Mouse (Mus musculus): ENCODE data around the gene Zbtb42. TPM values are rescaled to one million over a fixed set of nuclear protein-coding genes. Genes with fewer than 3 reads are reported as not detected.

Zbtb42 gene
- polyA plus RNA-seq, 1 experiment: 27.7 TPM

GRCm38 (mm10) chr12:112633686-112634085 lies 44.9 kb upstream of the Zbtb42 start:
- H3K36me3 ChIP-seq (ENCODE audit: control insufficient read depth, insufficient read depth, low read length): no peaks in the 10 kb centered on the region
- 51% methylated on average over 9 of the region's 9 CpGs for WGBS
- TF ChIP-seq CTCF (IDR thresholded peaks at IDR 0.05; ENCODE audit: extremely low read depth, insufficient read length, insufficient replicate concordance, low read depth, low read length): no peak
- TF ChIP-seq POLR2A (IDR thresholded peaks at IDR 0.05; ENCODE audit: low read depth, low read length): no peak

GRCm38 (mm10) chr12:112639526-112639925 lies 39.1 kb upstream of the Zbtb42 start:
- 88% methylated on average over 10 of the region's 10 CpGs for WGBS
- no peak for TF ChIP-seq CTCF (IDR thresholded peaks at IDR 0.05; ENCODE audit: extremely low read depth, insufficient read length, insufficient replicate concordance, low read depth, low read length)
- TF ChIP-seq POLR2A (IDR thresholded peaks at IDR 0.05; ENCODE audit: low read depth, low read length): no peak
- no peaks in the 10 kb centered on the region for H3K4me1 ChIP-seq (ENCODE audit: control insufficient read depth, insufficient read depth, insufficient read length, low read length)
- no peaks in the 10 kb centered on the region for H3K27me3 ChIP-seq (ENCODE audit: control insufficient read depth, insufficient read depth, low read length)
- no peaks in the 10 kb centered on the region for H3K36me3 ChIP-seq (ENCODE audit: control insufficient read depth, insufficient read depth, low read length)
- H3K4me3 ChIP-seq (ENCODE audit: low read depth, low read length): no peak overlapping the region
- no peak overlapping the region for H3K27ac ChIP-seq (ENCODE audit: insufficient read depth, low read depth, low read length)

More at GRCm38 (mm10) chr12:112633686-112634085, 44.9 kb upstream of the Zbtb42 start:
- Histone ChIP-seq H3K4me3 (ENCODE audit: low read depth, low read length) (no peak overlapping the region), H3K27me3 (ENCODE audit: control insufficient read depth, insufficient read depth, low read length) (no peaks in the 10 kb centered on the region), H3K27ac (ENCODE audit: insufficient read depth, low read depth, low read length) (no peak overlapping the region), H3K4me1 (ENCODE audit: control insufficient read depth, insufficient read depth, insufficient read length, low read length) (peaks cover 6% of the 10 kb centered on the region)

GRCm38 (mm10) chr12:112643126-112643525 lies 35.5 kb upstream of the Zbtb42 start:
- Histone ChIP-seq H3K4me3 (ENCODE audit: low read depth, low read length) (no peak overlapping the region), H3K27ac (ENCODE audit: insufficient read depth, low read depth, low read length) (no peak overlapping the region), H3K36me3 (ENCODE audit: control insufficient read depth, insufficient read depth, low read length) (no peaks in the 10 kb centered on the region), H3K4me1 (ENCODE audit: control insufficient read depth, insufficient read depth, insufficient read length, low read length) (peaks cover 7% of the 10 kb centered on the region; the same call in 1 of the 2 replicates), H3K27me3 (ENCODE audit: control insufficient read depth, insufficient read depth, low read length) (no peaks in the 10 kb centered on the region)
- WGBS: 77% methylated on average over 6 of the region's 6 CpGs
- no peak for TF ChIP-seq POLR2A (IDR thresholded peaks at IDR 0.05; ENCODE audit: low read depth, low read length)
- no peak for TF ChIP-seq CTCF (IDR thresholded peaks at IDR 0.05; ENCODE audit: extremely low read depth, insufficient read length, insufficient replicate concordance, low read depth, low read length)

- under 1% methylated on average over 46 of the region's 46 CpGs for WGBS
- H3K27ac ChIP-seq (ENCODE audit: insufficient read depth, low read depth, low read length): peak within 1 kb of the TSS; percentile 55; the same call in 1 of the 2 replicates
- no peaks in the 10 kb centered on the region for H3K36me3 ChIP-seq (ENCODE audit: control insufficient read depth, insufficient read depth, low read length)
- peak within 1 kb of the TSS; percentile 80 for H3K4me3 ChIP-seq (ENCODE audit: low read depth, low read length)
- no peak for TF ChIP-seq POLR2A (IDR thresholded peaks at IDR 0.05; ENCODE audit: low read depth, low read length)
- peak; percentile 28; the same call in 1 of the 2 replicates for TF ChIP-seq CTCF (IDR thresholded peaks at IDR 0.05; ENCODE audit: extremely low read depth, insufficient read length, insufficient replicate concordance, low read depth, low read length)
- peaks cover 7% of the 10 kb centered on the region; the same call in 1 of the 2 replicates for H3K4me1 ChIP-seq (ENCODE audit: control insufficient read depth, insufficient read depth, insufficient read length, low read length)
- no peaks in the 10 kb centered on the region for H3K27me3 ChIP-seq (ENCODE audit: control insufficient read depth, insufficient read depth, low read length)
Measured at GRCm38 (mm10) chr12:112644180-112644854, 34.3 kb upstream of the Zbtb42 start, which contains the start of gene Siva1. Siva1 (plus strand) TSS chr12:112644679.

- TF ChIP-seq CTCF (IDR thresholded peaks at IDR 0.05; ENCODE audit: extremely low read depth, insufficient read length, insufficient replicate concordance, low read depth, low read length) (no peak), POLR2A (IDR thresholded peaks at IDR 0.05; ENCODE audit: low read depth, low read length) (peak; percentile 36; the same call in 1 of the 2 replicates)
- Histone ChIP-seq H3K27ac (ENCODE audit: insufficient read depth, low read depth, low read length) (peak overlapping the region; percentile 55; the same call in 1 of the 2 replicates), H3K4me1 (ENCODE audit: control insufficient read depth, insufficient read depth, insufficient read length, low read length) (peaks cover 7% of the 10 kb centered on the region; the same call in 1 of the 2 replicates), H3K27me3 (ENCODE audit: control insufficient read depth, insufficient read depth, low read length) (no peaks in the 10 kb centered on the region), H3K4me3 (ENCODE audit: low read depth, low read length) (peak overlapping the region; percentile 80), H3K36me3 (ENCODE audit: control insufficient read depth, insufficient read depth, low read length) (no peaks in the 10 kb centered on the region)
- WGBS: under 1% methylated on average over 75 of the region's 75 CpGs
Measured at GRCm38 (mm10) chr12:112644855-112645506, 33.6 kb upstream of the Zbtb42 start.

- peaks cover 7% of the 10 kb centered on the region; the same call in 1 of the 2 replicates for H3K4me1 ChIP-seq (ENCODE audit: control insufficient read depth, insufficient read depth, insufficient read length, low read length)
- WGBS: 66% methylated on average over 6 of the region's 6 CpGs
- H3K36me3 ChIP-seq (ENCODE audit: control insufficient read depth, insufficient read depth, low read length): no peaks in the 10 kb centered on the region
- H3K4me3 ChIP-seq (ENCODE audit: low read depth, low read length): no peak overlapping the region
- H3K27ac ChIP-seq (ENCODE audit: insufficient read depth, low read depth, low read length): no peak overlapping the region
- TF ChIP-seq POLR2A (IDR thresholded peaks at IDR 0.05; ENCODE audit: low read depth, low read length): no peak
- TF ChIP-seq CTCF (IDR thresholded peaks at IDR 0.05; ENCODE audit: extremely low read depth, insufficient read length, insufficient replicate concordance, low read depth, low read length): no peak
- H3K27me3 ChIP-seq (ENCODE audit: control insufficient read depth, insufficient read depth, low read length): no peaks in the 10 kb centered on the region
Measured at GRCm38 (mm10) chr12:112646139-112646538, 32.5 kb upstream of the Zbtb42 start.

- Histone ChIP-seq H3K4me3 (ENCODE audit: low read depth, low read length) (no peak overlapping the region), H3K36me3 (ENCODE audit: control insufficient read depth, insufficient read depth, low read length) (no peaks in the 10 kb centered on the region), H3K4me1 (ENCODE audit: control insufficient read depth, insufficient read depth, insufficient read length, low read length) (peaks cover 7% of the 10 kb centered on the region; the same call in 1 of the 2 replicates), H3K27ac (ENCODE audit: insufficient read depth, low read depth, low read length) (no peak overlapping the region), H3K27me3 (ENCODE audit: control insufficient read depth, insufficient read depth, low read length) (no peaks in the 10 kb centered on the region)
- TF ChIP-seq POLR2A (IDR thresholded peaks at IDR 0.05; ENCODE audit: low read depth, low read length): no peak
- no peak for TF ChIP-seq CTCF (IDR thresholded peaks at IDR 0.05; ENCODE audit: extremely low read depth, insufficient read length, insufficient replicate concordance, low read depth, low read length)
- 78% methylated on average over 5 of the region's 5 CpGs for WGBS
Measured at GRCm38 (mm10) chr12:112648081-112648480, 30.5 kb upstream of the Zbtb42 start.

Data from small intestine, adult 2 months (tissue).